Mouse (Mus musculus): ENCODE results near the gene Zc3h12b. TPM values are rescaled to one million over a fixed set of nuclear protein-coding genes. Genes with fewer than 3 reads are reported as not detected.

Zc3h12b gene
- total RNA-seq, 2 experiments from 2014 or later: 39.6 to 40.8 TPM

Other genes with a start within 250 kb of the Zc3h12b start
- not detected for gene Asb12, start 153.7 kb upstream of the Zc3h12b start, total RNA-seq (2021)
- gene Pfn5, start 153.6 kb upstream of the Zc3h12b start, total RNA-seq (2021): not detected
- 10 to 100 TPM; 19.1 to 22.5 TPM for gene Zc4h2, start 53.2 kb upstream of the Zc3h12b start, total RNA-seq (2021)
- 10 to 100 TPM; 48.0 to 53.9 TPM for gene Las1l, start 245.3 kb downstream of the Zc3h12b start, total RNA-seq (2021)